ENCODE assay signal across 24 mouse cellular contexts in genomic region chr5:36086931-36087330, GRCm38 (mm10).
DNase-seq lines count a peak whose midpoint lies in the region; TF ChIP-seq lines count a peak whose summit lies in the region.
"Had no signal": no experiment of that assay in that cellular context is flagged by ENCODE, and none has a peak within 500 bp of the region (broad histone marks: within the 10 kb centered on the region; RNA-seq: fewer than 3 reads in every experiment).

No protein-coding gene starts in this region.

- peak; percentile 28 for TF ChIP-seq CTCF in left cerebral cortex, adult 2 months (IDR thresholded peaks at IDR 0.05)

- H3K4me3 ChIP-seq in left cerebral cortex, adult 2 months, result no peak overlapping the region
- no peak overlapping the region for H3K4me3 ChIP-seq in ES-E14 (ENCODE audit: insufficient read depth in 1 of 2, low read depth in 1 of 2, low read length in 2 of 2, poor library complexity in 1 of 2, severe bottlenecking in 1 of 2)
- H3K4me3 ChIP-seq: forebrain, embryonic 10.5 days; heart, adult 2 months; heart, embryonic 10.5 days; heart, embryonic 13.5 days had no signal

- DNase-seq in left cerebral cortex, adult 2 months (ENCODE audit: extremely low spot score in 1 of 2, low spot score in 2 of 2), result no peak
- no peak for DNase-seq in left cerebral cortex, postnatal 14 days (ENCODE audit: low spot score in 2 of 2)
- DNase-seq in ES-E14 (ENCODE audit: low read depth, low spot score), result peak; percentile 9
- DNase-seq in brain, adult 2 months (ENCODE audit: low read depth, low spot score), result peak; percentile 48
- DNase-seq in frontal cortex, postnatal 14 days (ENCODE audit: low spot score in 2 of 2), result no peak
- DNase-seq in kidney, adult 18-20 months, result no peak
- DNase-seq: adrenal gland, adult 2 months; adrenal gland, postnatal 14 days; B cell, adult 2 months; cerebellum, adult 11-12 months; cerebellum, adult 8-10 months; cerebellum, postnatal 10 days; cerebellum, postnatal 36 days; forebrain, postnatal 0 days; gastrocnemius, postnatal 10 days; gastrocnemius, postnatal 36 days; heart, adult 2 months; heart, postnatal 14 days; heart, postnatal 4 days had no signal

- peaks cover 0 to 3% of the 10 kb centered on the region in 2 experiments; a peak in 1 of 4 replicates for H3K4me1 ChIP-seq in ES-E14 (ENCODE audit: control insufficient read depth in 2 of 2, insufficient read depth in 2 of 2, low read length in 2 of 2, poor library complexity in 1 of 2)

- intact Hi-C loops in left cerebral cortex, adult 2 months (cut with DNase I), result no loop called here
- intact Hi-C loops in left cerebral cortex, postnatal 14 days (cut with DNase I), result no loop called here

- no peaks in the 10 kb centered on the region for H3K9me3 ChIP-seq in ES-E14 (ENCODE audit: control insufficient read depth, insufficient read depth, low read depth, low read length)
- H3K9me3 ChIP-seq: forebrain, embryonic 10.5 days; heart, embryonic 10.5 days; heart, embryonic 13.5 days had no signal

- no peak overlapping the region; the same call in 1 of the 2 replicates for H3K27ac ChIP-seq in left cerebral cortex, adult 2 months
- H3K27ac ChIP-seq in ES-E14 (ENCODE audit: insufficient read depth, low read depth, low read length, poor library complexity, severe bottlenecking), result no peak overlapping the region
- H3K27ac ChIP-seq: forebrain, embryonic 10.5 days; heart, adult 2 months; heart, embryonic 13.5 days; hindbrain, embryonic 14.5 days; hindbrain, postnatal 0 days had no signal

- no peak overlapping the region for H3K9ac ChIP-seq in ES-E14 (ENCODE audit: insufficient read depth, low read depth, low read length, poor library complexity, severe bottlenecking)
- H3K9ac ChIP-seq: forebrain, postnatal 0 days; heart, embryonic 13.5 days; hindbrain, embryonic 14.5 days had no signal

- in situ Hi-C loops in ES-E14 (cut with MboI; ENCODE audit: low sequenced_read_pairs in 2 of 2, unreplicated experiment in 2 of 2), result no loop called here

- no peaks in the 10 kb centered on the region for H3K36me3 ChIP-seq in ES-E14 (ENCODE audit: control insufficient read depth, insufficient read depth, low read length, poor library complexity, severe bottlenecking)
- H3K36me3 ChIP-seq: forebrain, embryonic 10.5 days; heart, embryonic 10.5 days; heart, embryonic 13.5 days had no signal

TF ChIP-seq in ES-E14, 5 proteins besides CTCF, POLR2A, EP300 and RAD21:
- no peak for TF ChIP-seq ZC3H11A (IDR thresholded peaks at IDR 0.05; ENCODE audit: borderline replicate concordance, low read depth, low read length)
- no peak for TF ChIP-seq ZNF384 (IDR thresholded peaks at IDR 0.05; ENCODE audit: low read depth, low read length)
- TF ChIP-seq HCFC1 (IDR thresholded peaks at IDR 0.05; ENCODE audit: borderline replicate concordance, insufficient read depth, low read length), result no peak
- no peak for TF ChIP-seq MAFK (IDR thresholded peaks at IDR 0.05; ENCODE audit: insufficient read depth, low read depth, low read length)
- no peak for TF ChIP-seq CHD2 (IDR thresholded peaks at IDR 0.05; ENCODE audit: low read depth, low read length)

Comparison
In these comparisons a context has a peak if more than half of its experiments do, and no peak if none do; other contexts are left out.
1. DNase-seq: peak in ES-E14 (single experiment) and brain, adult 2 months (single experiment); none in left cerebral cortex, adult 2 months (0 of 2), left cerebral cortex, postnatal 14 days (0 of 2), frontal cortex, postnatal 14 days (0 of 2) and kidney, adult 18-20 months (single experiment).